Mouse (Mus musculus): Measurements from ENCODE around the gene 1700088E04Rik. TPM values are rescaled to one million over a fixed set of nuclear protein-coding genes. Genes with fewer than 3 reads are reported as not detected.

Gene 1700088E04Rik
- polyA plus RNA-seq, 1 experiment from 2014 or later, result 4.2 TPM

GRCm38 (mm10) chr15:79126217-79126932 lies 14.7 kb downstream of the 1700088E04Rik start:
- no peaks in the 10 kb centered on the region for H3K27me3 ChIP-seq (replicated peaks; ENCODE audit: control insufficient read depth, insufficient read depth, low read length)
- no peaks in the 10 kb centered on the region for H3K9me3 ChIP-seq (ENCODE audit: control insufficient read depth, low read length)
- H3K4me2 ChIP-seq (ENCODE audit: low read depth, low read length), result no peak overlapping the region
- H3K9ac ChIP-seq (ENCODE audit: low read depth, low read length), result no peak overlapping the region
- WGBS, result 82% methylated on average over 13 of the region's 13 CpGs
- H3K4me1 ChIP-seq (ENCODE audit: control insufficient read depth, insufficient read depth, low read length), result no peaks in the 10 kb centered on the region
- no peak for ATAC-seq
- peaks cover 30% of the 10 kb centered on the region for H3K36me3 ChIP-seq (ENCODE audit: control insufficient read depth, insufficient read depth, low read length)
- no peak overlapping the region for H3K4me3 ChIP-seq (ENCODE audit: low read length)
- no peak overlapping the region for H3K27ac ChIP-seq (ENCODE audit: low read length)

DNA sequence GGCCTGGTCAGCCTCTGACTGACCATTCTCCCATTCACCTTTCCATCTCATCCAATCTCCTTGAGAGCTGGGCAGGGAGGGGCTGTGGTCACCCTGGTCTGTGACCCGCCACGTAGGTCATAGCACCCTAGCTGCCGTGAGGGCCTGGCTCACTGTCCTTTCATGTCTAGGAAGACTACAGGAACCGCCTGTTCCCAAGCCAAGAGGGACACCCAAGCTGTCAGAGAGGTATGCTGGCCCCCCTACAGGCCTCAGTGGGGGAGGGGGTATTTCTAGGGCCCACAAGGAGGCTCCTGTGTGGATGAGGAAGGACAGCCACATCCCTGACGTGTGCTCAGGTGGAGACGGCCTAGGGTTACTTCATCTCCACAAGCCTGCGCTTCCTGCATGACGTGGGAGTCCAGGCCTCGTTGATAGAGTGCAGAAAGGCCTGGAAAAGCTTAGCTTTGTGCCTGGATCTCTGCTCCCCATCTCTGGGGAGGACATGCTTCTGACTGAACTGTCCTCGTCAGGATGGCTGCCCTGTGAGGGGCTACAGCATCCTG lies 16.6 kb downstream of the 1700088E04Rik start:
- Histone ChIP-seq H3K27ac (ENCODE audit: low read length) (no peak overlapping the region), H3K9me3 (ENCODE audit: control insufficient read depth, low read length) (no peaks in the 10 kb centered on the region), H3K36me3 (ENCODE audit: control insufficient read depth, insufficient read depth, low read length) (peaks cover 23% of the 10 kb centered on the region), H3K9ac (ENCODE audit: low read depth, low read length) (no peak overlapping the region), H3K4me1 (ENCODE audit: control insufficient read depth, insufficient read depth, low read length) (no peaks in the 10 kb centered on the region), H3K4me2 (ENCODE audit: low read depth, low read length) (no peak overlapping the region), H3K27me3 (replicated peaks; ENCODE audit: control insufficient read depth, insufficient read depth, low read length) (no peaks in the 10 kb centered on the region), H3K4me3 (ENCODE audit: low read length) (no peak overlapping the region)
- WGBS, result 83% methylated on average over 10 of the region's 10 CpGs
- ATAC-seq, result no peak

DNA sequence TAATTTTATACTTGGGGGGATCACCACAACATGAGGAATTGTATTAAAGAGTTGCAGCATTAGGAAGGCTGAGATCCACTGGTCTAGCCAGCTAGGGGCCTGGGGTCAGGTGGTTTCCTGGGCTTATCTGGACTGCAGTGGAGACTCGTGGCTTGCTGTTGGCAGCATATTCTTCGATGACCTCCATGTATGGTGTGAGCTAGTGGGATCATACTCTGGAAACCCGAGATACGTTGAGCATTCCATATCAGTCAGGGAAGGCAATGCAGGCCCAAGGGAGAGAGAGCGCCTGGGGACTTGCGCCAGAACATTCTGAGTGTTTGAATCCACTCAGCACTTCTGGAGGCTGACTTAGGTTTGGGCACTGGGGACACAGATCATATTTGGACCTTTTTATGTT lies 17.3 kb downstream of the 1700088E04Rik start:
- WGBS, result 84% methylated on average over 6 of the region's 6 CpGs
- Histone ChIP-seq H3K27me3 (replicated peaks; ENCODE audit: control insufficient read depth, insufficient read depth, low read length) (no peaks in the 10 kb centered on the region), H3K36me3 (ENCODE audit: control insufficient read depth, insufficient read depth, low read length) (peaks cover 23% of the 10 kb centered on the region), H3K4me1 (ENCODE audit: control insufficient read depth, insufficient read depth, low read length) (no peaks in the 10 kb centered on the region), H3K4me2 (ENCODE audit: low read depth, low read length) (no peak overlapping the region), H3K9ac (ENCODE audit: low read depth, low read length) (no peak overlapping the region), H3K27ac (ENCODE audit: low read length) (no peak overlapping the region), H3K4me3 (ENCODE audit: low read length) (no peak overlapping the region), H3K9me3 (ENCODE audit: control insufficient read depth, low read length) (no peaks in the 10 kb centered on the region)
- ATAC-seq, result no peak

DNA sequence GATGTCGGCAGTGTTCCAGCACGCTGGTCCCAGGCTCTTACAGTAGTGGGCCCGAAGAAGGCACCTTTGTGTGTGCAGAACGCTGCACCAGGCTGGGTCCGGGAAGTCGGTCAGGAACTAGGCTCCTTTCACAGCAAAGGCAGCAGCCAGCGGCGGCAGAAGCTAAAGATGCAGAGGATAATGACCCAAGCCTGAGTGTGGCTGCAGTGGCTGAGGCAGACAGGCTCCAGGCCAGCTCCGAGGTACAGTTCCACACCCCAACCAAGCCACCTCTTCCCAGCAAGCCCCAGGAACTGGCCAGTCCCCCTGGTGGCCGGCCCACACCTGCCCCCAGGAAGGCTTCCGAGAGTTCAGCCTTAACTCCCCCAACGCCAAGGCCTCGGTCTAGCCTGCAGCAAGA lies 18.5 kb downstream of the 1700088E04Rik start:
- no peak overlapping the region for H3K9ac ChIP-seq (ENCODE audit: low read depth, low read length)
- no peak overlapping the region for H3K4me2 ChIP-seq (ENCODE audit: low read depth, low read length)
- H3K27me3 ChIP-seq (replicated peaks; ENCODE audit: control insufficient read depth, insufficient read depth, low read length), result no peaks in the 10 kb centered on the region
- H3K4me3 ChIP-seq (ENCODE audit: low read length), result no peak overlapping the region
- no peak for ATAC-seq
- H3K27ac ChIP-seq (ENCODE audit: low read length), result no peak overlapping the region
- no peaks in the 10 kb centered on the region for H3K9me3 ChIP-seq (ENCODE audit: control insufficient read depth, low read length)
- no peaks in the 10 kb centered on the region for H3K4me1 ChIP-seq (ENCODE audit: control insufficient read depth, insufficient read depth, low read length)
- 84% methylated on average over 13 of the region's 13 CpGs for WGBS
- peaks cover 14% of the 10 kb centered on the region for H3K36me3 ChIP-seq (ENCODE audit: control insufficient read depth, insufficient read depth, low read length)

GRCm38 (mm10) chr15:79122119-79122518 lies 18.9 kb downstream of the 1700088E04Rik start:
- Histone ChIP-seq H3K36me3 (ENCODE audit: control insufficient read depth, insufficient read depth, low read length) (peaks cover 10% of the 10 kb centered on the region), H3K9me3 (ENCODE audit: control insufficient read depth, low read length) (no peaks in the 10 kb centered on the region), H3K9ac (ENCODE audit: low read depth, low read length) (no peak overlapping the region), H3K4me1 (ENCODE audit: control insufficient read depth, insufficient read depth, low read length) (no peaks in the 10 kb centered on the region), H3K27me3 (replicated peaks; ENCODE audit: control insufficient read depth, insufficient read depth, low read length) (no peaks in the 10 kb centered on the region), H3K27ac (ENCODE audit: low read length) (no peak overlapping the region), H3K4me2 (ENCODE audit: low read depth, low read length) (no peak overlapping the region), H3K4me3 (ENCODE audit: low read length) (no peak overlapping the region)
- ATAC-seq, result no peak
- WGBS, result 79% methylated on average over 4 of the region's 4 CpGs

DNA sequence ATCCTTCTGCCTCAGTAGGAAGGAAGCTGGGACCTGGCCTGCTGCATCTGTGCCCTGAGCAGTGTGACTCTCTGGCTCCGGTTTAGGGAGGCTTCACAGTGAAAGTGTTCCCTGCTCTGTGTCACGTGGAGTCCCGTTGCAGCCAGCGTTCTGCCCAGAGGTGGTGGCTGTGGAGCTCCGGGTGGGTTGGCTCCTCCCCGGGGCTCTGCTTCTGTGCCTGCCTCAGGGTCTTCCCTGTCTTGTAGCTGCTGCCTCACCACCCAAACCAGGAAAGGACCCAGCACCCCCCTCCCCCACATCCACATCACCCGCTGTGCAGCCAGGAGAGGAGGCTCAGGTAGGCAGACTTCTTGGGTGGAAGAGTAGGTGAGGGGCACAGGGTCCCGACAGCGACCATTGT lies 21.6 kb downstream of the 1700088E04Rik start:
- Histone ChIP-seq H3K27me3 (replicated peaks; ENCODE audit: control insufficient read depth, insufficient read depth, low read length) (no peaks in the 10 kb centered on the region), H3K9me3 (ENCODE audit: control insufficient read depth, low read length) (no peaks in the 10 kb centered on the region), H3K27ac (ENCODE audit: low read length) (no peak overlapping the region), H3K36me3 (ENCODE audit: control insufficient read depth, insufficient read depth, low read length) (peaks cover 3% of the 10 kb centered on the region; the same call in 1 of the 2 replicates), H3K4me3 (ENCODE audit: low read length) (no peak overlapping the region), H3K4me1 (ENCODE audit: control insufficient read depth, insufficient read depth, low read length) (no peaks in the 10 kb centered on the region), H3K9ac (ENCODE audit: low read depth, low read length) (no peak overlapping the region), H3K4me2 (ENCODE audit: low read depth, low read length) (no peak overlapping the region)
- 79% methylated on average over 9 of the region's 9 CpGs for WGBS
- no peak for ATAC-seq

- no peak for ATAC-seq
- no peaks in the 10 kb centered on the region for H3K9me3 ChIP-seq (ENCODE audit: control insufficient read depth, low read length)
- no peak overlapping the region for H3K9ac ChIP-seq (ENCODE audit: low read depth, low read length)
- no peak overlapping the region for H3K27ac ChIP-seq (ENCODE audit: low read length)
- 61% methylated on average over 5 of the region's 5 CpGs for WGBS
- no peak overlapping the region for H3K4me2 ChIP-seq (ENCODE audit: low read depth, low read length)
- H3K4me1 ChIP-seq (ENCODE audit: control insufficient read depth, insufficient read depth, low read length), result peaks cover 11% of the 10 kb centered on the region
- no peaks in the 10 kb centered on the region for H3K36me3 ChIP-seq (ENCODE audit: control insufficient read depth, insufficient read depth, low read length)
- H3K4me3 ChIP-seq (ENCODE audit: low read length), result no peak overlapping the region
- H3K27me3 ChIP-seq (replicated peaks; ENCODE audit: control insufficient read depth, insufficient read depth, low read length), result no peaks in the 10 kb centered on the region
Observed at GRCm38 (mm10) chr15:79115276-79115675, 25.8 kb downstream of the 1700088E04Rik start.

DNA sequence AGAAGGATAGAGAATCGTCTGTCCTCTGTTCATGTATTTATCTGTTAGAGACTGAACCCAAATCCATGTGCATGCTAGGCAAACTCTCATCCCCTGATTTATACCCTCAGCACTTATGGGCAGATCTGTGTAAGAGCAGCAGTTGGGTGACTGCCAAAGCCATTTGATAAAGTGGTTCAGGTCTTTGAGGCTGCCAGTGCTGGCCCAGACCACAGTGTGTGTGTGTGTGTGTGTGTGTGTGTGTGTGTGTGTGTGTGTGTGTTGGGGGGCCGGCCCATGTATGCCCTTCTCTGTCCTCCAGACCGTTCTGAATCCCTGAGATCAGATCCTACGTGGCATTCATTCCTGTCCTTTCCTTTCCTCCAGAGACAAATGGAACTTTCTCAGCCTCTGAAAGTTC lies 29.3 kb downstream of the 1700088E04Rik start:
- Histone ChIP-seq H3K27ac (ENCODE audit: low read length) (no peak overlapping the region), H3K9ac (ENCODE audit: low read depth, low read length) (no peak overlapping the region), H3K4me3 (ENCODE audit: low read length) (no peak overlapping the region), H3K27me3 (replicated peaks; ENCODE audit: control insufficient read depth, insufficient read depth, low read length) (no peaks in the 10 kb centered on the region), H3K36me3 (ENCODE audit: control insufficient read depth, insufficient read depth, low read length) (no peaks in the 10 kb centered on the region), H3K4me2 (ENCODE audit: low read depth, low read length) (no peak overlapping the region), H3K4me1 (ENCODE audit: control insufficient read depth, insufficient read depth, low read length) (peaks cover 22% of the 10 kb centered on the region), H3K9me3 (ENCODE audit: control insufficient read depth, low read length) (no peaks in the 10 kb centered on the region)
- WGBS, result 78% methylated on average over 4 of the region's 4 CpGs
- no peak for ATAC-seq

- Histone ChIP-seq H3K9ac (ENCODE audit: low read depth, low read length) (peak overlapping the region; percentile 84), H3K27ac (ENCODE audit: low read length) (no peak overlapping the region), H3K4me2 (ENCODE audit: low read depth, low read length) (peak overlapping the region; percentile 96), H3K4me1 (ENCODE audit: control insufficient read depth, insufficient read depth, low read length) (peaks cover 22% of the 10 kb centered on the region), H3K36me3 (ENCODE audit: control insufficient read depth, insufficient read depth, low read length) (no peaks in the 10 kb centered on the region), H3K9me3 (ENCODE audit: control insufficient read depth, low read length) (no peaks in the 10 kb centered on the region), H3K4me3 (ENCODE audit: low read length) (peak overlapping the region; percentile 85), H3K27me3 (replicated peaks; ENCODE audit: control insufficient read depth, insufficient read depth, low read length) (no peaks in the 10 kb centered on the region)
- WGBS, result 66% methylated on average over 2 of the region's 2 CpGs
- no peak for ATAC-seq
Observed at GRCm38 (mm10) chr15:79110528-79110927, 30.5 kb downstream of the 1700088E04Rik start.

Data from intestine, embryonic 16.5 days (tissue).